Mouse (Mus musculus): ENCODE measurements at regions not wholly inside any gene's neighbourhood (a gene's known extent, or its start where the extent isn't known, plus 50 kb on each side); places are given as distances from the start of the nearest gene placed in this dataset.
"Not testable (repeated sequence)": the region's sequence is repeated elsewhere in the genome, so short reads cannot be mapped to it uniquely, and the experiment has no call there.

- DNase-seq = no peak
Measured at GRCm38 (mm10) chr8:28400141-28400540, 952.7 kb downstream of the Poteg start.

- no peak for DNase-seq
Measured at GRCm38 (mm10) chr8:28427544-28428135, 980.2 kb downstream of the Poteg start.

- DNase-seq = no peak
Measured at GRCm38 (mm10) chr8:28473190-28473589, 1025.7 kb downstream of the Poteg start.

DNA sequence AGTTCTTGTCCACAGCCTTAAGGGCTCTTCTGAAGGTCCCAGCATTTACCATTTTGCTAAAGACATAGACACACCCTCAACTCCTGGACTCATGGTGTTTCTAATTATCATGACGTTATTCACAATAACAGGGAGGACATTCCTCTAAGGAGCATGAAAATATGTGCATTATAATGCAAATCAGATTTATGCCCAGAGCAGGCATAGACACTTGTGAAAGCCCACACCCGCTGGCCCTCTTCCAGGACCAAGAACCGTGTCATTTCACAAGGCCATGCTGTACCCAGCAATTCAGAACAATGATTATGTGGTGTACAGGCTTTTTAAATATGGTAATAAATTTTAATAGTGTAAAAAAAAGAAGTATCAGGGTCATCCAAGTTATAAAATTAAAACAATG, 1040.4 kb downstream of the Poteg start:
- no peak for DNase-seq

GRCm38 (mm10) chr8:28503488-28504319, 1056.2 kb downstream of the Poteg start:
- DNase-seq = peak; percentile 5 to 6

- DNase-seq = not testable (repeated sequence)
Measured at GRCm38 (mm10) chr8:28523506-28523905, 1076.0 kb downstream of the Poteg start.

DNA sequence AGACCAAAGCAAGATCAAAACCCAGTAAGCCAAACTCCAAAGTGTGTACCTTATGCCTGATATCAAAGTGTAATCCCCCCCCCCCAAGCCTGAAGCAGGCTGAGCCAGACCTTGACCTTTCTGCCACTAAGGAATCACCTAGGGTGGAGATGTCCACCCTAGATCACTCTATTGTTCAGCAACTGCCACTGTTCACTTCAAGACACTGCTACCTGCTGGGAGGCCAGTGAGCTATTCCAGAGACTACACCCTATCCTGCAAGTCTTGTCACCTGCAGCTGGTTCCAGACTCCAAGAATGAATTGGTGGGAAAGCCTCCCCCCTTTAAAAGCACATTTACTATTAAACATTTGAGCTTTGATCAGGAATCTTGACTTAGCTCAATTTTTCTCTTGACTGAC, 1099.8 kb downstream of the Poteg start:
- DNase-seq = no peak

DNA sequence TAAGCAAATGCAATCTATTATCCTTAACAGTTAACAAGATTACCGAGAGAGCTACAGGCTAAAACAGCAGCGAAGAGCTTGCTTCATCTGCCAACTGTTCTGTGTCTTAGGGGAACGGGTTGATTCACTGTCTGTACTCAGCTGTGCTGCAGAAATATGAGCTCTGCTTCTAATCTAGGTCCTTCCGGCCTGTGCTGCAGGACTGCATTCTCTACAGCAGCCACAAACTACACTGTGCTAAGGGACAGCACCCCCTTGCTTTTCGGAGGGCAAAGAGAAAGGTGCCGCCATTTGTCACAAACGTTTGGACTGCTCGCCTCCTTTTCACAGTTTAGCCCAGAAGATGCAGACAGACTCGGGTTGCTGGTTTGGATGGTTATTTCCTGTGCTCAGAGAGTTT, 1112.4 kb downstream of the Poteg start:
- DNase-seq = no peak

DNA sequence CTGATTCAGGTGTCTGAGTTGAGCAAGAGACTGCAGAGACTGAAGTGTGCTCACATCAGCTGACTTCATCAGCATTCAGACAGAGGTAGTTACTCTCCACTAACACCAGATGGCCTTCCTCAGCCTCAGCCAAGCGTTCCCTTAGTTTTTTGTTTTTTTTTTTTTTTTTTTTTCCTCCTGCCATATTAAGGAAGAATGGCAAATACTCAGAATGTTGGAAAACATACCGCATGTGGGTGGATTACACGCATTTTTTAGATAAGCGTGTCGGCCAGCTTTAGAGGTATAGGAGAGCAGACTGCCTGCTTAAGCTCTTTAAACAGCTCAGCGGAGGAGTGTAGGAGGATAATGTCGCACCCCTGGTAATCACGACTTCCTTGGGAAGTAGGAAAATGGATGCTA, 1131.8 kb downstream of the Poteg start:
- DNase-seq = no peak

DNA sequence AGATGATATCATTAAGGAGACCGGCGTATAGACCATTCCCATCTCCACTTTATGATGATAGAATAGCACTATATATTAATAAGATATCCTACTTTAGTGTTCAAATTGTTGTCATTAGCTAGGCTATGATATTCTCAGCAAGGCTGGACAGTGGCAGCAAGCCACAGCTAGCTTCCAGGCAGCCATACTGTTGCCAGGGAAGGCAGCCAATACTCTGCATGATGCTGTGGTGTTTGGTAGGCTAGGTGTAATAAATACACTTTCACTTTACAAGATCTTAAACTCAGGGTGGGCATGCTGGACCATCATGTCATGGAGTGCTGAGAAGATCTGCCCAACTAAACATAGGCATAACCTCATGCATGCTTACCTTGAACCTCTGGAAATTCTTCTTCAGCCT, 1133.4 kb downstream of the Poteg start:
- DNase-seq = no peak

DNA sequence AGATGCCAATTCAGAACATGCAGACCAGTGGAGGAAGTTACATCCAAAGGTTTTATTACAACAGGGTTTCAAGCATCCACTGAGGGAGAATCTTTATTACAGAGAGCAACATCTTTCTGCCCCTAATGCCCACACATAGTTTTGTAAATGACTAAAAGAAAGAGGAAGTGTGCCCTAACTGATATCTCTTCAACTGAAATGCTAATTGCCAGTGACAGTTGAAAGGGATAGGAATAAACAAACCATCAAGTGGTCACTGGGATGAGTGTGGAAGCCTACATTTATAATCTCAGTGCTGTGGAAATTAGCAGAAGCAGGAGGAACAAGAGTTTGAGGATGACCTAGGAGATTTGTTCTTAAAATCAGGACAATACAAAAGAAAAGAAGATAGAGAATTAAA, 1142.5 kb downstream of the Poteg start:
- DNase-seq = no peak

GRCm38 (mm10) chr8:28593238-28593637, 1145.8 kb downstream of the Poteg start:
- DNase-seq = no peak

- DNase-seq = no peak
Measured at GRCm38 (mm10) chr8:28594191-28594590, 1146.7 kb downstream of the Poteg start.

DNA sequence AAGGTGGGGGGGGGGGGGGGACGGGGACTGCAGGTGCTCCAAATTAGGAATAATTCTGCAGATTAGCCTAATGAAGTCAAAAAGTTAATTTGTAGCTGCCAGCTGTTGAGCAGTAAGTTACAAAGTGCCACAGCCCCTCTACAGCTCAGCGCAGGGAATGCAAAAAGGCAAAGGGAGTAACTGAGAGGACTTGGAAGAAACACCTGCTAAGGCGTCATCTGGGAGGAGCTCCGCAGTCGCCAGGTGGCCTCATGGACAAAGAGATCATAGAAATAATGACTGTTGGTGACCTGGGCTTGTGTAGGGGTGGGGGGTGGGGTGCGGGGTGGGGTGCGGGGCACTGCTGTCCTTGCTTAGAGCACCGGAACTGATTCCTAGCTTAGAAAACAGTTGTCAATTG, 1147.1 kb downstream of the Poteg start:
- no peak for DNase-seq

- no peak for DNase-seq
Measured at GRCm38 (mm10) chr8:28595880-28596279, 1148.4 kb downstream of the Poteg start.

Data from cerebellum, adult 18-20 months (tissue).